ENCODE assay signal across 3 mouse cellular contexts in genomic region chrX:155205436-155205835, GRCm38 (mm10).
DNase-seq lines count a peak whose midpoint lies in the region.

No protein-coding gene starts in this region.

- DNase-seq in ES-CJ7 (ENCODE audit: low read depth, low spot score) (peak; percentile 55), R1 (ENCODE audit: low read depth, low spot score) (peak; percentile 79), ZHBTc4 (ENCODE audit: low read depth, low spot score) (peak; percentile 68)
